Mouse (Mus musculus): Measurements from ENCODE around the gene Vmn2r40.
"Not testable (repeated sequence)": the region's sequence is repeated elsewhere in the genome, so short reads cannot be mapped to it uniquely, and the experiment has no call there.

The Vmn2r40 gene

DNA sequence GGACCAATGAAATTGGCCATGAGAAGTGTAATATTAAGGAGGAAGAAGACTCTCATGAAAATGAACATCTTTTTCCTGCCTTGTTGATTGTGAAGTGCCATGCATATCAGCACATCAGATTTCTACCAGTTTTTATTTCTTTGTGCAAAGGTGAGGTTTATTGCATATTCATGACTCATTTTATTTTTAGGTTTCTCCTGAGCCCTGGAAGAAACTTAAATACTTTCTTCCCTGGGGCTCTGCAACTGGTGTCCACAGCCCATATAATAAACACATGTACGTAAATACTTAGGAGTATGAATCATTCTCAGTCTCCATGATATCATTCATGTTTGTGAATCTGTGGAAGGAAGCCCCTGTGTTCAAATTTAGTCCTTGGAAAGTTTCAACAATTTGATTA is at the start of gene Vmn2r40:
Vmn2r40 (minus strand) TSS at position 101 of the 400 bp plus-strand sequence.
- POLR2A ChIA-PET, CTCF ChIA-PET: not testable (repeated sequence)
